Mouse (Mus musculus) heart, postnatal 0 days (tissue): Measurements from ENCODE around the gene Hspg2.

Experiments
- CTCF ChIP-seq: IDR thresholded peaks from 2 replicates; pipeline ENCODE4 v1.5.1; 2016; ENCODE audit warnings: antibody characterized with exemption, control low read depth, low read depth
- EP300 ChIP-seq: IDR thresholded peaks from 2 replicates; pipeline ENCODE4 v1.6.1; 2016; ENCODE audit warnings: antibody characterized with exemption, low read depth

DNA sequence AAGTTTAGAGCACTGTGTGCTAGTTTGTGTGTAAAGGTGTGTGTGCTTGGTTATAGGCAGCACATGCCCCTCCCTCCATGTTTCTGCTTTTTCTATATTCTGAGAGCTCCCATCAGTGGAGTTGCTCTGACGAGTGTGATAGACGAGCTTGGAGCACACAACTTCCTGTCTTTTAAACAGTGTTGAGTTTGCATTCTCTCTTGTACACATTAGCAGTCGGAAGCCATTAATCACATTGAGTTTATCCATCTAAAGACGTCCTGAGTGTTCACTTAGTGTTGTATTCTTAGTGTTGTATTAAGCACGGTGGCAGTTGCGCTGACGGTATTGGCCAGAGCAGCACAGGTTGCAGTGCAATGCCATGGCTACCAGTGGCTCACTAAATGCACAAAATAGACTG is 140.7 kb downstream of the Hspg2 start:
- TF ChIP-seq CTCF (no peak), EP300 (no peak)
